Mouse (Mus musculus) liver, embryonic 15.5 days (tissue): Measurements from ENCODE around the gene Btbd9. TPM values are rescaled to one million over a fixed set of nuclear protein-coding genes. Genes with fewer than 3 reads are reported as not detected.
"Not testable (repeated sequence)": the region's sequence is repeated elsewhere in the genome, so short reads cannot be mapped to it uniquely, and the experiment has no call there.

Experiments
- ATAC-seq: fragments of 200-750 bp; cut with Nextera tagmentation; 2 replicates; pipeline ENCODE4 v1.8.0; 2017; ENCODE audit warnings: moderate number of reproducible peaks, mild to moderate bottlenecking, moderate library complexity; ENCODE audit not compliant: insufficient read depth
- H3K27ac ChIP-seq: fragments of 300-500 bp; sonication (generic); replicated peaks from 2 replicates; pipeline ENCODE4 v1.5.1; 2015; ENCODE audit warnings: mild to moderate bottlenecking, inconsistent platforms
- H3K27me3 ChIP-seq: fragments of 300-500 bp; sonication (generic); 2 replicates; pipeline ENCODE4 v1.6.1; 2015; ENCODE audit warnings: mild to moderate bottlenecking, inconsistent platforms
- H3K36me3 ChIP-seq: fragments of 300-500 bp; sonication (generic); replicated peaks from 2 replicates; pipeline ENCODE4 v1.6.1; 2015; ENCODE audit warnings: moderate library complexity, mild to moderate bottlenecking, inconsistent platforms
- H3K4me1 ChIP-seq: fragments of 300-500 bp; sonication (generic); replicated peaks from 2 replicates; pipeline ENCODE4 v1.6.1; 2015; ENCODE audit warnings: inconsistent platforms
- H3K4me2 ChIP-seq: fragments of 300-500 bp; sonication (generic); 2 replicates; pipeline ENCODE4 v1.6.1; 2015; ENCODE audit warnings: moderate library complexity, mild to moderate bottlenecking, inconsistent platforms
- H3K4me3 ChIP-seq: fragments of 300-500 bp; sonication (generic); replicated peaks from 2 replicates; pipeline ENCODE4 v1.5.1; 2015; ENCODE audit warnings: mild to moderate bottlenecking, inconsistent platforms
- H3K9ac ChIP-seq: fragments of 300-500 bp; sonication (generic); 2 replicates; pipeline ENCODE4 v1.6.1; 2015; ENCODE audit warnings: moderate library complexity, mild to moderate bottlenecking, inconsistent platforms
- H3K9me3 ChIP-seq: fragments of 300-500 bp; sonication (generic); replicated peaks from 2 replicates; pipeline ENCODE4 v1.6.1; 2016; ENCODE audit warnings: inconsistent platforms
- WGBS: fragments of 180-500 bp; shearing (Covaris S2); methylation state at CpG from one replicate; pipeline ENCODE4 v1.1.7; 2015; ENCODE audit warnings: mixed read lengths; ENCODE audit not compliant: insufficient replicate concordance; 5-methylcytosine and 5-hydroxymethylcytosine counted together
- polyA plus RNA-seq: library from polyadenylated mRNA; unstranded; fragments of >200 nt; fragmentation: Nextera tagmentation; extraction: Ambion mirVana; gene quantifications from 2 replicates; pipeline ENCODE4 v1.2.1, GENCODE M21; 2015

Btbd9 gene
- polyA plus RNA-seq, 1 experiment from 2014 or later, result 12.2 TPM

DNA sequence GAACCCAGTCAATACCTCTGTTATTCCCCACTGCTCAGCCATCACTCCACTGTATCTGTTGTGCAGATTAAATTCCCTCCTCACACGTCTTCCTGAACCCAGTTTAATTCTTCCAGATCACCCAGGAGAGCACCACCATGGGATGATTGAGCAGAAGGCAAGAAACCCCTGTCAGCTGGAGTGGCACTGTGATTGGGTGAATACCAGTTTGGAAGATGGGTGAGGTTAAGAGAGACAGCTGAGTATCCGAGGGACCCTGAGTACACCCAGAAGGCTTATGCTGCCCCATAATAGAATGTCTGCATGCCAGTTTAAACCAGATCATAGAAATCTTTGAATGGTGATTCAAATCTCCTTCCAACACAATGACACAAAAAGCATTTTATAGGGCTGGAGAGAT is 52.5 kb downstream of the Btbd9 start:
- 50% methylated on average over 2 of the region's 2 CpGs for whole genome bisulfite sequencing
- H3K27me3 ChIP-seq, result no peaks in the 10 kb centered on the region
- ATAC-seq, result no peak
- no peak overlapping the region for H3K27ac ChIP-seq
- H3K4me3 ChIP-seq, result no peak overlapping the region
- H3K9ac ChIP-seq, result no peak overlapping the region
- H3K4me1 ChIP-seq, result no peaks in the 10 kb centered on the region
- no peaks in the 10 kb centered on the region for H3K9me3 ChIP-seq
- no peak overlapping the region for H3K4me2 ChIP-seq
- H3K36me3 ChIP-seq, result no peaks in the 10 kb centered on the region

GRCm38 (mm10) chr17:30522406-30523078 is 53.7 kb downstream of the Btbd9 start:
- Histone ChIP-seq H3K4me2 (no peak overlapping the region), H3K9me3 (no peaks in the 10 kb centered on the region), H3K27ac (no peak overlapping the region), H3K4me1 (no peaks in the 10 kb centered on the region), H3K4me3 (no peak overlapping the region), H3K27me3 (no peaks in the 10 kb centered on the region), H3K36me3 (no peaks in the 10 kb centered on the region), H3K9ac (no peak overlapping the region)
- WGBS, result 83% methylated on average over 9 of the region's 9 CpGs
- ATAC-seq, result no peak

- not testable (repeated sequence) for H3K9ac ChIP-seq, H3K36me3 ChIP-seq, H3K27me3 ChIP-seq, H3K4me3 ChIP-seq, H3K4me2 ChIP-seq, H3K9me3 ChIP-seq, ATAC-seq, H3K4me1 ChIP-seq, H3K27ac ChIP-seq
- WGBS, result 49% methylated on average over 2 of the region's 2 CpGs
Measured at GRCm38 (mm10) chr17:30519172-30519512, 57.1 kb downstream of the Btbd9 start.

GRCm38 (mm10) chr17:30518431-30519171 is 57.7 kb downstream of the Btbd9 start:
- no peak for ATAC-seq
- H3K4me2 ChIP-seq, result no peak overlapping the region

GRCm38 (mm10) chr17:30516580-30517340 is 59.5 kb downstream of the Btbd9 start:
- Histone ChIP-seq H3K9ac (no peak overlapping the region), H3K27ac (no peak overlapping the region), H3K4me1 (no peaks in the 10 kb centered on the region), H3K27me3 (no peaks in the 10 kb centered on the region), H3K4me3 (no peak overlapping the region), H3K4me2 (no peak overlapping the region), H3K9me3 (no peaks in the 10 kb centered on the region), H3K36me3 (0 out of 2 replicates have a peak, but pooled peaks cover 5% of the 10 kb centered on the region)
- ATAC-seq, result no peak
- WGBS, result 57% methylated on average over 10 of the region's 10 CpGs

More at GRCm38 (mm10) chr17:30518431-30519171, 57.7 kb downstream of the Btbd9 start:
- Histone ChIP-seq H3K27me3 (no peaks in the 10 kb centered on the region), H3K27ac (no peak overlapping the region), H3K9me3 (no peaks in the 10 kb centered on the region), H3K4me3 (no peak overlapping the region), H3K4me1 (no peaks in the 10 kb centered on the region), H3K9ac (no peak overlapping the region), H3K36me3 (0 out of 2 replicates have a peak, but pooled peaks cover 5% of the 10 kb centered on the region)
- WGBS, result 51% methylated on average over 8 of the region's 8 CpGs

- H3K4me1 ChIP-seq, result no peaks in the 10 kb centered on the region
- no peak for ATAC-seq
- 0 out of 2 replicates have a peak, but pooled peaks cover 5% of the 10 kb centered on the region for H3K36me3 ChIP-seq
- 71% methylated on average over 8 of the region's 8 CpGs for WGBS
- no peaks in the 10 kb centered on the region for H3K27me3 ChIP-seq
- no peak overlapping the region for H3K9ac ChIP-seq
- no peak overlapping the region for H3K4me2 ChIP-seq
- no peak overlapping the region for H3K4me3 ChIP-seq
- H3K27ac ChIP-seq, result no peak overlapping the region
- no peaks in the 10 kb centered on the region for H3K9me3 ChIP-seq
Measured at GRCm38 (mm10) chr17:30515401-30515800, 60.9 kb downstream of the Btbd9 start.

GRCm38 (mm10) chr17:30513034-30513433 is 63.3 kb downstream of the Btbd9 start:
- WGBS, result 82% methylated on average over 9 of the region's 9 CpGs
- no peaks in the 10 kb centered on the region for H3K9me3 ChIP-seq
- no peak overlapping the region for H3K9ac ChIP-seq
- H3K4me2 ChIP-seq, result no peak overlapping the region
- no peak overlapping the region for H3K27ac ChIP-seq
- H3K4me3 ChIP-seq, result no peak overlapping the region
- H3K4me1 ChIP-seq, result no peaks in the 10 kb centered on the region; the same call in 1 of the 2 replicates
- H3K36me3 ChIP-seq, result 0 out of 2 replicates have a peak, but pooled peaks cover 5% of the 10 kb centered on the region
- no peaks in the 10 kb centered on the region for H3K27me3 ChIP-seq
- ATAC-seq, result no peak

- H3K4me2 ChIP-seq, result no peak overlapping the region
- H3K27me3 ChIP-seq, result no peaks in the 10 kb centered on the region
- H3K27ac ChIP-seq, result no peak overlapping the region
- no peak overlapping the region for H3K4me3 ChIP-seq
- H3K9me3 ChIP-seq, result no peaks in the 10 kb centered on the region
- H3K9ac ChIP-seq, result no peak overlapping the region
- WGBS, result 69% methylated on average over 7 of the region's 7 CpGs
- ATAC-seq, result no peak
- no peaks in the 10 kb centered on the region; the same call in 1 of the 2 replicates for H3K4me1 ChIP-seq
- H3K36me3 ChIP-seq, result 0 out of 2 replicates have a peak, but pooled peaks cover 5% of the 10 kb centered on the region
Measured at GRCm38 (mm10) chr17:30512531-30512930, 63.8 kb downstream of the Btbd9 start.

- no peaks in the 10 kb centered on the region for H3K27me3 ChIP-seq
- H3K36me3 ChIP-seq, result 0 out of 2 replicates have a peak, but pooled peaks cover 5% of the 10 kb centered on the region
- H3K4me3 ChIP-seq, result no peak overlapping the region
- H3K27ac ChIP-seq, result no peak overlapping the region
- H3K9ac ChIP-seq, result no peak overlapping the region
- 75% methylated on average over 4 of the region's 4 CpGs for WGBS
- no peak for ATAC-seq
- no peaks in the 10 kb centered on the region; the same call in 1 of the 2 replicates for H3K4me1 ChIP-seq
- H3K4me2 ChIP-seq, result no peak overlapping the region
- H3K9me3 ChIP-seq, result no peaks in the 10 kb centered on the region
Measured at GRCm38 (mm10) chr17:30512007-30512406, 64.3 kb downstream of the Btbd9 start.

DNA sequence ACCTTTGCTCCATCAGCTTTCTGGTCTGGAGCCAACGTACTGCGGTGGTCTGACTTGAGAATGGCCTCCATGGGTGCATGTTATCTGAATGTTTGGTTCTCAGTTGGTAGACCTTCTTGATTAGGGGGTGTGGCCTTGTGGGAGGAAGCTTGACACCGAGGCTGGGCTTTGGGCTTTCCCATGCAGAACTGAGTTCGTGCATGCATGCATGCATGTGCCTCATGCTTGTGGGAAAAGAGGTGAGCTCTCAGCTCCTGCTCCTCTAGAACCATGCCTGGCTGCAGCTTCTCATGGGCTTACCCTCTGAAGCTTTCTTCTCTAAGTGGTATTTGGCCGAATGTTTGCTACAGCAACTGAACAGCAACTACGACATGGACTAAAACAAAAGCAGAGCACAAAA is 64.9 kb downstream of the Btbd9 start:
- H3K36me3 ChIP-seq, result 0 out of 2 replicates have a peak, but pooled peaks cover 5% of the 10 kb centered on the region
- no peak overlapping the region for H3K9ac ChIP-seq
- H3K4me1 ChIP-seq, result no peaks in the 10 kb centered on the region; the same call in 1 of the 2 replicates
- no peak overlapping the region for H3K4me3 ChIP-seq
- no peaks in the 10 kb centered on the region for H3K9me3 ChIP-seq
- WGBS, result 64% methylated on average over 6 of the region's 6 CpGs
- H3K27ac ChIP-seq, result no peak overlapping the region
- no peak overlapping the region for H3K4me2 ChIP-seq
- H3K27me3 ChIP-seq, result no peaks in the 10 kb centered on the region
- ATAC-seq, result no peak

DNA sequence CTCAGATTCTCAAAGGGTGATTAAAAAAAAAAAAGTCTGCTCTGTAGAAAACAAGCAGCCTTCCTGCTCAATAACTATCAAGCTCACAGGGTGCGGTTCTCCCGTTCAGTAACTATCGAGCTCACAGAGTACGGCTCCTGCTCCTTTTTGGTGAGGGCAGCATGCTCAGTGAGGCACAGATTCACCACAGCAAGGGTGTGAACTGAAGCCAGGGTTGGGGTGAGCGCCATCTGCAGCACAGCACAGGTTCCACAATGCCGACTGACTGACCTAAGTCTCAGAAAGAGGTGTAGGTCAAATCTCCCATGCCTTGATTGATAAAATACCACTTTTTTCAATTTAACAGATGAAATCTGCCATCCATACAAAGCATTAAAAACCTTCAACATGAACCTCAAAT is 66.1 kb downstream of the Btbd9 start:
- Histone ChIP-seq H3K27me3 (no peaks in the 10 kb centered on the region), H3K4me1 (no peaks in the 10 kb centered on the region; the same call in 1 of the 2 replicates), H3K4me2 (no peak overlapping the region), H3K4me3 (no peak overlapping the region), H3K9ac (no peak overlapping the region), H3K9me3 (no peaks in the 10 kb centered on the region), H3K36me3 (no peaks in the 10 kb centered on the region), H3K27ac (no peak overlapping the region)
- 58% methylated on average over 6 of the region's 6 CpGs for WGBS
- ATAC-seq, result no peak
